Mouse (Mus musculus) cerebellum, postnatal 14 days (tissue): ENCODE data around the gene Fstl4.
"Not testable (repeated sequence)": the region's sequence is repeated elsewhere in the genome, so short reads cannot be mapped to it uniquely, and the experiment has no call there.

Source experiments
- DNase-seq, 2 experiments: peaks; one replicate each; pipeline ENCODE4 v3.0.0; 2021; ENCODE audit warnings: mixed read lengths in 2 of 2

The Fstl4 gene

GRCm38 (mm10) chr11:53140722-53141400 is 376.4 kb downstream of the Fstl4 start:
- peak; percentile 57 to 67 for DNase-seq

GRCm38 (mm10) chr11:53143522-53143921 is 379.1 kb downstream of the Fstl4 start:
- no peak for DNase-seq

- no peak for DNase-seq
Observed at GRCm38 (mm10) chr11:53144506-53144905, 380.1 kb downstream of the Fstl4 start.

- DNase-seq = peak; percentile 70 to 74
Observed at GRCm38 (mm10) chr11:53146290-53146689, 381.9 kb downstream of the Fstl4 start.

- DNase-seq = peak; percentile 35 to 46
Observed at GRCm38 (mm10) chr11:53156463-53156862, 392.0 kb downstream of the Fstl4 start.

GRCm38 (mm10) chr11:53157621-53158259 is 393.3 kb downstream of the Fstl4 start:
- DNase-seq = peak in 1 of 2 experiments; percentile 31

GRCm38 (mm10) chr11:53162385-53162784 is 398.0 kb downstream of the Fstl4 start:
- DNase-seq = peak; percentile 30 to 31

- DNase-seq = no peak
Observed at GRCm38 (mm10) chr11:53166478-53166877, 402.0 kb downstream of the Fstl4 start.

- DNase-seq = peak; percentile 15 to 22
Observed at GRCm38 (mm10) chr11:53182177-53182852, 417.9 kb downstream of the Fstl4 start.

- peak; percentile 43 to 57 for DNase-seq
Observed at GRCm38 (mm10) chr11:53182858-53183257, 418.4 kb downstream of the Fstl4 start.

GRCm38 (mm10) chr11:53184046-53184445 is 419.6 kb downstream of the Fstl4 start:
- no peak for DNase-seq

- no peak for DNase-seq
Observed at GRCm38 (mm10) chr11:53184698-53185097, 420.3 kb downstream of the Fstl4 start.

- peak; percentile 71 to 74 for DNase-seq
Observed at GRCm38 (mm10) chr11:53187427-53188140, 423.1 kb downstream of the Fstl4 start.

- not testable (repeated sequence) for DNase-seq
Observed at GRCm38 (mm10) chr11:53196551-53196950, 432.1 kb downstream of the Fstl4 start.

GRCm38 (mm10) chr11:53197111-53197510 is 432.7 kb downstream of the Fstl4 start:
- DNase-seq = no peak

- no peak for DNase-seq
Observed at GRCm38 (mm10) chr11:53202459-53203250, 438.2 kb downstream of the Fstl4 start.

- no peak for DNase-seq
Observed at GRCm38 (mm10) chr11:53210876-53211275, 446.4 kb downstream of the Fstl4 start.

GRCm38 (mm10) chr11:53229011-53229410 is 464.6 kb downstream of the Fstl4 start:
- peak; percentile 19 to 42 for DNase-seq

- no peak for DNase-seq
Observed at GRCm38 (mm10) chr11:53231836-53232235, 467.4 kb downstream of the Fstl4 start.

GRCm38 (mm10) chr11:53233590-53233989 is 469.2 kb downstream of the Fstl4 start:
- DNase-seq = no peak
